ENCODE assay signal across 28 mouse cellular contexts in the genomic region with DNA sequence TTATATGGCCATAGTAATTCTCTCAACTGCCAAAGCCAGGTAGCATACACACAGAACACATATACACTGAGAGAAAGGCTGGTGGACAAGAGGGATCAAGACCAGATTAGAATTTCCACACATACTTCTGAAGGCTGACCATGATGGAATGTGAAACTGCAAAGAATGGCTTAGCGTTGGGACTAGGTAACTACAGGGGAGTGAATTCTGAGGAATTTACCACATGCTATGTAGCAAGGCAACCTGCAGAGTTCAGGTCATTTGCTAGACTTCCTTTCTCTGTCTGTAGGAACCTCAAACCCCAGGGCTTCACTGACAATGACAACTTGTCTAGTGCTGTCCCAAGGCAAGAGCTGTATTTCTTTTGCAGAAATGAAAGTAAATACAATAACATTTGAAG.
DNase-seq lines count a peak whose midpoint lies in the region; ATAC-seq and TF ChIP-seq lines count a peak whose summit lies in the region.
"Had no signal": no experiment of that assay in that cellular context is flagged by ENCODE, and none has a peak within 500 bp of the region (broad histone marks: within the 10 kb centered on the region; RNA-seq: fewer than 3 reads in every experiment).

No protein-coding gene starts in this region.

- DNase-seq in CH12.LX (ENCODE audit: extremely low read depth) (no peak), R1 (ENCODE audit: low read depth, low spot score) (peak; percentile 61)
- peak; percentile 16 for DNase-seq in induced T-regulatory cell, adult 2 months (ENCODE audit: low read depth)
- no peak for DNase-seq in heart, adult 2 months
- DNase-seq in layer of hippocampus, adult 18-20 months (ENCODE audit: low spot score in 2 of 2): no peak
- DNase-seq: adrenal gland, postnatal 10 days; adrenal gland, postnatal 36 days; cerebellum, adult 18-20 months; cerebellum, adult 9-11 months; cerebellum, postnatal 25 days; gastrocnemius, postnatal 10 days; gastrocnemius, postnatal 36 days; heart, postnatal 10 days; heart, postnatal 36 days; kidney, adult 18-20 months had no signal

- dilution Hi-C loops in CH12.LX (cut with MboI; ENCODE audit: extremely low pct_ligation_motif_present, extremely low pct_unique_long_range_greater_than_20kb, low sequenced_read_pairs): no loop called here

- H3K79me2 ChIP-seq in CH12.LX (replicated peaks; ENCODE audit: control insufficient read depth, extremely low read depth, insufficient read depth, poor library complexity, severe bottlenecking): no peaks in the 10 kb centered on the region
- H3K79me2 ChIP-seq in heart, adult 2 months (replicated peaks; ENCODE audit: control insufficient read depth, insufficient read depth, low read length): no peaks in the 10 kb centered on the region

- TF ChIP-seq CTCF in CH12.LX (conservative IDR thresholded peaks at IDR 0.05 in 1 of 2, IDR thresholded peaks at IDR 0.05 in 1 of 2; ENCODE audit: low read depth in 2 of 2, low read length in 2 of 2): 0 out of 4 replicates have a peak, but pooled peaks of 1 of the 2 experiments have one; percentile 7
- no peak for TF ChIP-seq CTCF in heart, adult 2 months (IDR thresholded peaks at IDR 0.05)

- ATAC-seq in midbrain, embryonic 13.5 days: no peak
- ATAC-seq: activated CD4-positive, CD25-positive, alpha-beta regulatory T cell, adult 4 months; forebrain, embryonic 15.5 days; hindbrain, embryonic 16.5 days; intestine, embryonic 16.5 days had no signal

- H3K36me3 ChIP-seq in CH12.LX (replicated peaks in 1 of 2; ENCODE audit: control insufficient read depth in 1 of 2, insufficient read depth in 1 of 2, low read length in 1 of 2): no peaks in the 10 kb centered on the region
- no peaks in the 10 kb centered on the region for H3K36me3 ChIP-seq in heart, adult 2 months (ENCODE audit: control insufficient read depth, insufficient read depth, low read length)
- no peaks in the 10 kb centered on the region for H3K36me3 ChIP-seq in midbrain, embryonic 13.5 days
- H3K36me3 ChIP-seq: embryonic facial prominence, embryonic 12.5 days; embryonic facial prominence, embryonic 15.5 days; forebrain, embryonic 12.5 days; forebrain, embryonic 15.5 days; heart, embryonic 12.5 days; heart, embryonic 15.5 days; hindbrain, embryonic 10.5 days; hindbrain, embryonic 13.5 days had no signal

- peak overlapping the region; percentile 24 for H3K27ac ChIP-seq in CH12.LX (ENCODE audit: insufficient read depth, low read depth)
- no peak overlapping the region for H3K27ac ChIP-seq in heart, adult 2 months
- no peak overlapping the region for H3K27ac ChIP-seq in midbrain, embryonic 13.5 days
- H3K27ac ChIP-seq: embryonic facial prominence, embryonic 12.5 days; embryonic facial prominence, embryonic 15.5 days; forebrain, embryonic 12.5 days; forebrain, embryonic 15.5 days; heart, embryonic 15.5 days; hindbrain, embryonic 10.5 days; hindbrain, embryonic 13.5 days had no signal

- H3K27me3 ChIP-seq in CH12.LX (replicated peaks): no peaks in the 10 kb centered on the region
- H3K27me3 ChIP-seq in heart, adult 2 months (ENCODE audit: control insufficient read depth, insufficient read depth, low read length): no peaks in the 10 kb centered on the region
- no peaks in the 10 kb centered on the region for H3K27me3 ChIP-seq in midbrain, embryonic 13.5 days
- H3K27me3 ChIP-seq: embryonic facial prominence, embryonic 12.5 days; embryonic facial prominence, embryonic 15.5 days; forebrain, embryonic 12.5 days; forebrain, embryonic 15.5 days; heart, embryonic 12.5 days; heart, embryonic 15.5 days; hindbrain, embryonic 13.5 days had no signal

- in situ Hi-C loops in CH12.LX (cut with MboI; ENCODE audit: low pct_ligation_motif_present, low pct_unique_long_range_greater_than_20kb, low sequenced_read_pairs): no loop called here

- no peak overlapping the region for H3K9ac ChIP-seq in CH12.LX (ENCODE audit: insufficient read depth, low read depth)
- H3K9ac ChIP-seq in heart, adult 2 months (ENCODE audit: low read depth, low read length): no peak overlapping the region
- H3K9ac ChIP-seq in midbrain, embryonic 13.5 days (replicated peaks): no peak overlapping the region
- H3K9ac ChIP-seq: embryonic facial prominence, embryonic 12.5 days; embryonic facial prominence, embryonic 15.5 days; forebrain, embryonic 12.5 days; forebrain, embryonic 15.5 days; heart, embryonic 12.5 days; heart, embryonic 15.5 days; hindbrain, embryonic 13.5 days had no signal

- no peak for TF ChIP-seq RAD21 in CH12.LX (IDR thresholded peaks at IDR 0.05; ENCODE audit: low read depth, low read length)

- no peak for TF ChIP-seq EP300 in CH12.LX (IDR thresholded peaks at IDR 0.05; ENCODE audit: low read length)
- no peak for TF ChIP-seq EP300 in heart, adult 2 months (IDR thresholded peaks at IDR 0.05; ENCODE audit: insufficient read depth, low read depth, low read length)

- TF ChIP-seq POLR2A in CH12.LX (IDR thresholded peaks at IDR 0.05; ENCODE audit: low read depth, low read length): no peak
- no peak for TF ChIP-seq POLR2A in heart, adult 2 months (IDR thresholded peaks at IDR 0.05; ENCODE audit: insufficient read depth, low read depth, low read length)

- peaks cover 7% of the 10 kb centered on the region for H3K9me3 ChIP-seq in CH12.LX (replicated peaks; ENCODE audit: low read length)
- no peaks in the 10 kb centered on the region for H3K9me3 ChIP-seq in midbrain, embryonic 13.5 days
- H3K9me3 ChIP-seq: embryonic facial prominence, embryonic 12.5 days; embryonic facial prominence, embryonic 15.5 days; forebrain, embryonic 12.5 days; forebrain, embryonic 15.5 days; heart, embryonic 15.5 days; hindbrain, embryonic 10.5 days; hindbrain, embryonic 13.5 days had no signal

- 79% methylated on average over 1 of the region's 1 CpGs for WGBS in heart, adult 2 months
- WGBS in midbrain, embryonic 13.5 days: 55% methylated on average over 1 of the region's 1 CpGs

- H3K4me3 ChIP-seq in CH12.LX (replicated peaks in 1 of 3; ENCODE audit: low read depth in 2 of 3, low read length in 2 of 3, poor library complexity in 1 of 3): no peak overlapping the region
- no peak overlapping the region for H3K4me3 ChIP-seq in heart, adult 2 months
- no peak overlapping the region for H3K4me3 ChIP-seq in midbrain, embryonic 13.5 days (replicated peaks)
- H3K4me3 ChIP-seq: embryonic facial prominence, embryonic 12.5 days; embryonic facial prominence, embryonic 15.5 days; erythroblast, embryonic 14.5 days; forebrain, embryonic 12.5 days; forebrain, embryonic 15.5 days; heart, embryonic 12.5 days; heart, embryonic 15.5 days; hindbrain, embryonic 10.5 days; hindbrain, embryonic 13.5 days had no signal

- intact Hi-C loops in heart, adult 2 months (cut with DNase I): no loop called here

- no peak overlapping the region for H3K4me2 ChIP-seq in CH12.LX (ENCODE audit: insufficient read depth, low read depth, poor library complexity, severe bottlenecking)
- no peak overlapping the region for H3K4me2 ChIP-seq in midbrain, embryonic 13.5 days (replicated peaks)
- H3K4me2 ChIP-seq: embryonic facial prominence, embryonic 12.5 days; embryonic facial prominence, embryonic 15.5 days; forebrain, embryonic 12.5 days; forebrain, embryonic 15.5 days; heart, embryonic 12.5 days; heart, embryonic 15.5 days; hindbrain, embryonic 13.5 days had no signal

- peaks cover 24 to 44% of the 10 kb centered on the region in 2 experiments for H3K4me1 ChIP-seq in CH12.LX (ENCODE audit: control insufficient read depth in 1 of 2, insufficient read depth in 2 of 2)
- H3K4me1 ChIP-seq in heart, adult 2 months (ENCODE audit: control insufficient read depth, insufficient read depth, low read length): no peaks in the 10 kb centered on the region
- no peaks in the 10 kb centered on the region for H3K4me1 ChIP-seq in midbrain, embryonic 13.5 days (replicated peaks)
- H3K4me1 ChIP-seq: embryonic facial prominence, embryonic 12.5 days; embryonic facial prominence, embryonic 15.5 days; forebrain, embryonic 12.5 days; forebrain, embryonic 15.5 days; heart, embryonic 12.5 days; heart, embryonic 15.5 days; hindbrain, embryonic 10.5 days; hindbrain, embryonic 13.5 days had no signal

TF ChIP-seq in CH12.LX, 34 proteins besides CTCF, POLR2A, EP300 and RAD21:
- TF ChIP-seq MYC (IDR thresholded peaks at IDR 0.05; ENCODE audit: low read depth, low read length) (0 out of 2 replicates have a peak, but pooled peaks have one; percentile 22), MXI1 (IDR thresholded peaks at IDR 0.05; ENCODE audit: low read depth, low read length) (no peak)

Comparison
In these comparisons a context has a peak if more than half of its experiments do, and no peak if none do; other contexts are left out.
1. DNase-seq: peak in R1 (single experiment) and induced T-regulatory cell, adult 2 months (single experiment); none in CH12.LX (single experiment), heart, adult 2 months (0 of 2) and layer of hippocampus, adult 18-20 months (0 of 2).